Mouse (Mus musculus): ENCODE results near the gene Nme9.

The Nme9 gene

GRCm38 (mm10) chr9:99483191-99483590 lies 31.9 kb downstream of the Nme9 start:
- no peak for DNase-seq (ENCODE audit: low spot score in 2 of 2)

- DNase-seq (ENCODE audit: low spot score in 2 of 2), result no peak
Observed at GRCm38 (mm10) chr9:99484632-99485031, 33.4 kb downstream of the Nme9 start.

GRCm38 (mm10) chr9:99485144-99485543 lies 33.9 kb downstream of the Nme9 start:
- no peak for DNase-seq (ENCODE audit: low spot score in 2 of 2)

- no peak for DNase-seq (ENCODE audit: low spot score in 2 of 2)
Observed at GRCm38 (mm10) chr9:99487126-99487695, 35.9 kb downstream of the Nme9 start.

GRCm38 (mm10) chr9:99487841-99488240 lies 36.6 kb downstream of the Nme9 start:
- no peak for DNase-seq (ENCODE audit: low spot score in 2 of 2)

GRCm38 (mm10) chr9:99491050-99491449 lies 39.8 kb downstream of the Nme9 start:
- DNase-seq (ENCODE audit: low spot score in 2 of 2), result no peak

GRCm38 (mm10) chr9:99492634-99493200 lies 41.4 kb downstream of the Nme9 start:
- DNase-seq (ENCODE audit: low spot score in 2 of 2), result no peak

- no peak for DNase-seq (ENCODE audit: low spot score in 2 of 2)
Observed at GRCm38 (mm10) chr9:99499336-99499735, 48.1 kb downstream of the Nme9 start.

- no peak for DNase-seq (ENCODE audit: low spot score in 2 of 2)
Observed at GRCm38 (mm10) chr9:99505875-99506274, 54.6 kb downstream of the Nme9 start.
